In genomic region chr6:129407324-129407723, GRCm38 (mm10) we compare ENCODE assay signal across 13 mouse cellular contexts. TPM values are rescaled to one million over a fixed set of nuclear protein-coding genes. Genes with fewer than 3 reads are reported as not detected.
DNase-seq lines count a peak whose midpoint lies in the region; TF ChIP-seq lines count a peak whose summit lies in the region.
"Had no signal": no experiment of that assay in that cellular context is flagged by ENCODE, and none has a peak within 500 bp of the region (broad histone marks: within the 10 kb centered on the region; RNA-seq: fewer than 3 reads in every experiment).

No protein-coding gene starts in this region.

- intact Hi-C loops in heart, adult 2 months (cut with DNase I), result no loop called here
- intact Hi-C loops in heart, postnatal 14 days (cut with DNase I), result loop anchor here (2.0 kb wide), 1 partner anchor 15 kb away; no protein-coding TSS in a partner anchor

- H3K9ac ChIP-seq in heart, adult 2 months (ENCODE audit: low read depth, low read length), result no peak overlapping the region
- H3K9ac ChIP-seq: liver, embryonic 14.5 days had no signal

- no peak for TF ChIP-seq CTCF in heart, adult 2 months (IDR thresholded peaks at IDR 0.05)

- peaks cover 2% of the 10 kb centered on the region for H3K4me1 ChIP-seq in heart, adult 2 months (ENCODE audit: control insufficient read depth, insufficient read depth, low read length)

- H3K27me3 ChIP-seq in heart, adult 2 months (ENCODE audit: control insufficient read depth, insufficient read depth, low read length), result no peaks in the 10 kb centered on the region

- 17% methylated on average over 2 of the region's 2 CpGs for WGBS in heart, adult 2 months

- no peak overlapping the region for H3K4me3 ChIP-seq in heart, adult 2 months

- peak in 1 of 2 experiments; percentile 18 for DNase-seq in heart, adult 2 months
- DNase-seq in heart, postnatal 14 days, result no peak
- peak; percentile 24 for DNase-seq in lung, postnatal 36 days
- no peak for DNase-seq in lung, postnatal 14 days
- DNase-seq in kidney, postnatal 10 days, result peak; percentile 13
- no peak for DNase-seq in embryo, embryonic 9.5 days (ENCODE audit: extremely low spot score)
- DNase-seq in embryo, embryonic 11 days, result no peak
- no peak for DNase-seq in right cerebral cortex, adult 2 months (ENCODE audit: low spot score in 2 of 2)
- DNase-seq: right cerebral cortex, postnatal 14 days; thymus, adult 18-20 months had no signal

- peak overlapping the region; percentile 38 for H3K27ac ChIP-seq in heart, adult 2 months
- H3K27ac ChIP-seq: liver, embryonic 14.5 days had no signal

- TF ChIP-seq EP300 in heart, adult 2 months (IDR thresholded peaks at IDR 0.05; ENCODE audit: insufficient read depth, low read depth, low read length), result no peak

- peaks cover 14% of the 10 kb centered on the region for H3K36me3 ChIP-seq in heart, adult 2 months (ENCODE audit: control insufficient read depth, insufficient read depth, low read length)

- no peaks in the 10 kb centered on the region for H3K79me2 ChIP-seq in heart, adult 2 months (replicated peaks; ENCODE audit: control insufficient read depth, insufficient read depth, low read length)

- TF ChIP-seq POLR2A in heart, adult 2 months (IDR thresholded peaks at IDR 0.05; ENCODE audit: insufficient read depth, low read depth, low read length), result no peak

RNA-seq across cellular contexts. Expression of gene Clec9a, which starts 1.3 kb away (rescaled TPM):
- total RNA-seq in heart, adult 2 months (2021), result under 1 TPM in 1 of 2 experiments, not detected in 1; 0.14 TPM
- polyA plus RNA-seq in heart, adult 2 months (2012; rRNA removed), result 0.68 and 1.4 TPM in 2 replicates
- total RNA-seq in heart, postnatal 14 days (2021), result under 1 TPM in 1 of 2 experiments, not detected in 1; 0.20 TPM
- total RNA-seq: layer of hippocampus, postnatal 14 days had no signal

RNA-seq across cellular contexts. Expression of gene Clec1b, which starts 10.2 kb away (rescaled TPM):
- 1 to 10 TPM; 1.5 to 5.7 TPM for total RNA-seq in heart, adult 2 months (2021)
- 1.7 and 2.8 TPM in 2 replicates for polyA plus RNA-seq in heart, adult 2 months (2012; rRNA removed)
- under 1 TPM; 0.33 to 1.00 TPM for total RNA-seq in heart, postnatal 14 days (2021)
- polyA plus RNA-seq: gonadal fat pad, adult 2 months had no signal

RNA-seq across cellular contexts. Expression of gene Clec12b, which starts 21.6 kb away (rescaled TPM):
- total RNA-seq in heart, adult 2 months (2021), result under 1 TPM; 0.16 to 0.23 TPM
- 0.20 and 0.70 TPM in 2 replicates for polyA plus RNA-seq in heart, adult 2 months (2012; rRNA removed)
- total RNA-seq in heart, postnatal 14 days (2021), result under 1 TPM; 0.17 to 0.22 TPM
- total RNA-seq: layer of hippocampus, postnatal 14 days had no signal

RNA-seq across cellular contexts. Expression of gene Clec1a, which starts 44.5 kb away (rescaled TPM):
- 10 to 100 TPM; 10.6 to 12.4 TPM for total RNA-seq in heart, adult 2 months (2021)
- polyA plus RNA-seq in heart, adult 2 months (2012; rRNA removed), result 3.4 and 6.9 TPM in 2 replicates
- 10 to 100 TPM; 15.3 to 15.9 TPM for total RNA-seq in heart, postnatal 14 days (2021)

Comparison
In these comparisons a context has a peak if more than half of its experiments do, and no peak if none do; other contexts are left out.
1. DNase-seq: peak in lung, postnatal 36 days (single experiment) and kidney, postnatal 10 days (single experiment); none in heart, postnatal 14 days (0 of 2), lung, postnatal 14 days (single experiment), embryo, embryonic 9.5 days (single experiment), embryo, embryonic 11 days (single experiment) and right cerebral cortex, adult 2 months (0 of 2).